In genomic region chr9:14596858-14597257, GRCm38 (mm10) we compare ENCODE assay signal across 20 mouse cellular contexts. TPM values are rescaled to one million over a fixed set of nuclear protein-coding genes. Genes with fewer than 3 reads are reported as not detected.
DNase-seq lines count a peak whose midpoint lies in the region; ATAC-seq lines count a peak whose summit lies in the region.
"Had no signal": no experiment of that assay in that cellular context is flagged by ENCODE, and none has a peak within 500 bp of the region (broad histone marks: within the 10 kb centered on the region; RNA-seq: fewer than 3 reads in every experiment).

No protein-coding gene starts in this region.

- H3K9ac ChIP-seq in limb, embryonic 13.5 days: no peak overlapping the region
- H3K9ac ChIP-seq: embryonic facial prominence, embryonic 12.5 days; liver, postnatal 0 days; neural tube, embryonic 13.5 days had no signal

- H3K36me3 ChIP-seq in heart, embryonic 10.5 days: peaks cover 49% of the 10 kb centered on the region
- peaks cover 51% of the 10 kb centered on the region for H3K36me3 ChIP-seq in limb, embryonic 13.5 days
- H3K36me3 ChIP-seq in limb, embryonic 10.5 days: peaks cover 74% of the 10 kb centered on the region

- no peak overlapping the region for H3K4me2 ChIP-seq in limb, embryonic 13.5 days (replicated peaks)
- H3K4me2 ChIP-seq: embryonic facial prominence, embryonic 12.5 days; neural tube, embryonic 13.5 days had no signal

- H3K27ac ChIP-seq in heart, embryonic 10.5 days: peak overlapping the region; percentile 71
- H3K27ac ChIP-seq in limb, embryonic 13.5 days: no peak overlapping the region
- no peak overlapping the region for H3K27ac ChIP-seq in limb, embryonic 10.5 days
- H3K27ac ChIP-seq: embryonic facial prominence, embryonic 12.5 days; hindbrain, embryonic 10.5 days; neural tube, embryonic 13.5 days had no signal

- no peaks in the 10 kb centered on the region for H3K27me3 ChIP-seq in heart, embryonic 10.5 days (ENCODE audit: insufficient read depth, poor library complexity, severe bottlenecking)
- H3K27me3 ChIP-seq in limb, embryonic 13.5 days: no peaks in the 10 kb centered on the region
- no peaks in the 10 kb centered on the region for H3K27me3 ChIP-seq in limb, embryonic 10.5 days (ENCODE audit: low read depth, poor library complexity, severe bottlenecking)
- H3K27me3 ChIP-seq: embryonic facial prominence, embryonic 12.5 days; neural tube, embryonic 13.5 days had no signal

- ATAC-seq in limb, embryonic 13.5 days (ENCODE audit: low FRiP score, low read depth): peak; percentile 30; the same call in 1 of the 2 replicates
- ATAC-seq: liver, postnatal 0 days had no signal

- DNase-seq in heart, embryonic 10.5 days (ENCODE audit: low spot score): no peak
- DNase-seq in heart, postnatal 4 days: no peak
- DNase-seq in limb, embryonic 10.5 days (ENCODE audit: low spot score): no peak
- peak; percentile 71 for DNase-seq in gastrocnemius, adult 8-10 months (ENCODE audit: low spot score in 2 of 2)
- DNase-seq in lung, postnatal 25 days (ENCODE audit: low spot score): peak; percentile 44
- no peak for DNase-seq in layer of hippocampus, postnatal 36 days
- no peak for DNase-seq in right cerebral cortex, postnatal 4 days
- DNase-seq: adrenal gland, postnatal 10 days; cerebellum, adult 2 months; kidney, adult 2 months; kidney, postnatal 14 days; liver; liver, postnatal 0 days; thymus, postnatal 25 days had no signal

- H3K4me1 ChIP-seq in heart, embryonic 10.5 days: peaks cover 44% of the 10 kb centered on the region
- H3K4me1 ChIP-seq in limb, embryonic 13.5 days: peaks cover 35% of the 10 kb centered on the region
- no peaks in the 10 kb centered on the region for H3K4me1 ChIP-seq in limb, embryonic 10.5 days

- H3K4me3 ChIP-seq in heart, embryonic 10.5 days: no peak overlapping the region
- no peak overlapping the region for H3K4me3 ChIP-seq in limb, embryonic 13.5 days
- H3K4me3 ChIP-seq in limb, embryonic 10.5 days: no peak overlapping the region
- H3K4me3 ChIP-seq: embryonic facial prominence, embryonic 12.5 days; hindbrain, embryonic 10.5 days; megakaryocyte, embryonic 14.5 days; neural tube, embryonic 13.5 days had no signal

- no peaks in the 10 kb centered on the region for H3K9me3 ChIP-seq in heart, embryonic 10.5 days
- no peaks in the 10 kb centered on the region for H3K9me3 ChIP-seq in limb, embryonic 13.5 days
- H3K9me3 ChIP-seq in limb, embryonic 10.5 days (replicated peaks): no peaks in the 10 kb centered on the region
- H3K9me3 ChIP-seq: embryonic facial prominence, embryonic 12.5 days; hindbrain, embryonic 10.5 days; neural tube, embryonic 13.5 days had no signal

- 62% methylated on average over 7 of the region's 7 CpGs for WGBS in heart, embryonic 10.5 days
- WGBS in limb, embryonic 13.5 days: 86% methylated on average over 7 of the region's 7 CpGs
- WGBS in limb, embryonic 10.5 days: 95% methylated on average over 7 of the region's 7 CpGs

RNA-seq across cellular contexts. Expression of gene Amotl1, which starts 48.0 kb away (rescaled TPM):
- 16.8 and 18.6 TPM in 2 replicates for polyA plus RNA-seq in heart, embryonic 10.5 days (2016; fragmentation: Nextera tagmentation; extraction: Ambion mirVana)
- 10 to 100 TPM; 60.5 TPM for total RNA-seq in heart, postnatal 4 days (2021)
- 33.3 and 35.3 TPM in 2 replicates for polyA plus RNA-seq in limb, embryonic 13.5 days (2015; fragmentation: Nextera tagmentation; extraction: Ambion mirVana)
- 24.9 and 32.1 TPM in 2 replicates for polyA plus RNA-seq in limb, embryonic 10.5 days (2016; fragmentation: Nextera tagmentation; extraction: Ambion mirVana)
- total RNA-seq in gastrocnemius, adult 8-10 months (2022): 100 to 1,000 TPM; 324 to 412 (median 352) TPM
- 10 to 100 TPM; 14.3 to 16.1 TPM for total RNA-seq in layer of hippocampus, postnatal 36 days (2021)
- total RNA-seq: monocyte, adult 5-6 weeks had no signal

Comparison
In these comparisons a context has a peak if more than half of its experiments do, and no peak if none do; other contexts are left out.
1. DNase-seq: peak in gastrocnemius, adult 8-10 months (2 of 2) and lung, postnatal 25 days (single experiment); none in heart, embryonic 10.5 days (single experiment), heart, postnatal 4 days (single experiment), limb, embryonic 10.5 days (single experiment), layer of hippocampus, postnatal 36 days (0 of 2) and right cerebral cortex, postnatal 4 days (single experiment).
2. RNA of gene Amotl1, which starts 48.0 kb away (total RNA-seq): 324 to 412 TPM in gastrocnemius, adult 8-10 months; 60.5 TPM in heart, postnatal 4 days and 14.3 to 16.1 TPM in layer of hippocampus, postnatal 36 days; every median in the first group is over 4 times any median in the second.